Mouse (Mus musculus) thymus, adult 2 months (tissue): ENCODE measurements around the gene Rad51d.

Experiments used
- CTCF ChIP-seq: fragments of 200-500 bp; IDR thresholded peaks from 2 replicates; pipeline ENCODE4 v1.5.1; 2012; ENCODE audit warnings: mild to moderate bottlenecking, control low read depth, low read length, moderate library complexity, borderline replicate concordance; ENCODE audit not compliant: control insufficient read depth, poor library complexity, insufficient read depth; ENCODE audit errors: extremely low read depth
- POLR2A ChIP-seq: fragments of 200-500 bp; IDR thresholded peaks from 2 replicates; pipeline ENCODE4 v1.6.1; 2012; ENCODE audit warnings: mild to moderate bottlenecking, low read length, control low read depth, moderate library complexity; ENCODE audit not compliant: control insufficient read depth, poor library complexity, insufficient read depth; ENCODE audit errors: extremely low read depth

DNA sequence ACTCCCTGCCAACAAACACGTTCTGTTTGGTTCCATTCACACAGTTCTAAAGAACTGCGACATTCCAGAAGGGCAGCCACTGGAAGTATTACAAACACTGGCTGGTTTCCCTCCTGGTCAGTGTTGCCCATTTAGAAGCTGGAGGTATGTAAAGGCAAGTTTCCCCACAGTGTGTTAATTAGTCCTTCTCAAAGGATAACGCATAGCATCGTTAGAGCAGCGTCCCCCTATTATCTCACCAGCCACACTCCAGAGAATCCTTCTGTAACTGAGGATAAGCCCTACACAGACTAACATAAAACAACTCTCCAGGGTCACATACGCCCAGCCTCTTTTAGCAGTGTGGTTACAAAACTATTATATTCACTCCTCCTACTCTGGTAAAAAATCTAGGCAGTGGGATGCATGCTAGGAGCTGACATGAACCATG lies 42.8 kb downstream of the Rad51d start:
- TF ChIP-seq CTCF: no peak
- no peak for TF ChIP-seq POLR2A
